Mouse (Mus musculus): ENCODE data around the gene Arhgap9. TPM values are rescaled to one million over a fixed set of nuclear protein-coding genes. Genes with fewer than 3 reads are reported as not detected.

The Arhgap9 gene
- 10.0 and 11.3 TPM in 2 replicates for polyA plus RNA-seq (2012; rRNA removed)

- WGBS, result 80% methylated on average over 3 of the region's 3 CpGs
- no peak for DNase-seq (ENCODE audit: low read depth, low spot score)
Measured at GRCm38 (mm10) chr10:127321621-127322020, at the start of gene Arhgap9. TSS of gene Arhgap9 (plus strand) at chr10:127321964.

- 94% methylated on average over 5 of the region's 5 CpGs for WGBS
- no peak for DNase-seq (ENCODE audit: low read depth, low spot score)
Measured at GRCm38 (mm10) chr10:127272371-127272770, 49.4 kb upstream of the Arhgap9 start.

GRCm38 (mm10) chr10:127274261-127275022, 47.3 kb upstream of the Arhgap9 start:
- WGBS, result 82% methylated on average over 11 of the region's 11 CpGs
- no peak for DNase-seq (ENCODE audit: low read depth, low spot score)

- no peak for DNase-seq (ENCODE audit: low read depth, low spot score)
- 93% methylated on average over 2 of the region's 2 CpGs for WGBS
Measured at GRCm38 (mm10) chr10:127279730-127280129, 42.0 kb upstream of the Arhgap9 start.

GRCm38 (mm10) chr10:127281316-127281715, 40.4 kb upstream of the Arhgap9 start:
- DNase-seq (ENCODE audit: low read depth, low spot score), result no peak
- WGBS, result 77% methylated on average over 8 of the region's 8 CpGs

- DNase-seq (ENCODE audit: low read depth, low spot score), result no peak
- WGBS, result 32% methylated on average over 13 of the region's 13 CpGs
Measured at GRCm38 (mm10) chr10:127282620-127283215, 39.0 kb upstream of the Arhgap9 start.

GRCm38 (mm10) chr10:127284105-127284622, 37.6 kb upstream of the Arhgap9 start:
- DNase-seq (ENCODE audit: low read depth, low spot score), result no peak
- 97% methylated on average over 7 of the region's 7 CpGs for WGBS

- DNase-seq (ENCODE audit: low read depth, low spot score), result no peak
- 84% methylated on average over 11 of the region's 11 CpGs for WGBS
Measured at GRCm38 (mm10) chr10:127284724-127285500, 36.9 kb upstream of the Arhgap9 start.

GRCm38 (mm10) chr10:127285644-127286043, 36.1 kb upstream of the Arhgap9 start:
- WGBS, result 81% methylated on average over 13 of the region's 13 CpGs
- DNase-seq (ENCODE audit: low read depth, low spot score), result no peak

GRCm38 (mm10) chr10:127286194-127286593, 35.6 kb upstream of the Arhgap9 start:
- no peak for DNase-seq (ENCODE audit: low read depth, low spot score)
- WGBS, result 83% methylated on average over 7 of the region's 7 CpGs

GRCm38 (mm10) chr10:127286730-127287129, 35.0 kb upstream of the Arhgap9 start:
- DNase-seq (ENCODE audit: low read depth, low spot score), result no peak
- 43% methylated on average over 7 of the region's 7 CpGs for WGBS

GRCm38 (mm10) chr10:127287271-127287935, 34.4 kb upstream of the Arhgap9 start:
- no peak for DNase-seq (ENCODE audit: low read depth, low spot score)
- WGBS, result 43% methylated on average over 15 of the region's 15 CpGs

GRCm38 (mm10) chr10:127287936-127288293, 33.8 kb upstream of the Arhgap9 start:
- 0% methylated on average over 3 of the region's 3 CpGs for WGBS
- no peak for DNase-seq (ENCODE audit: low read depth, low spot score)

- 1% methylated on average over 26 of the region's 28 CpGs for WGBS
- no peak for DNase-seq (ENCODE audit: low read depth, low spot score)
Measured at GRCm38 (mm10) chr10:127288328-127288799, 33.4 kb upstream of the Arhgap9 start.

- DNase-seq (ENCODE audit: low read depth, low spot score), result no peak
- under 1% methylated on average over 56 of the region's 65 CpGs for WGBS
Measured at GRCm38 (mm10) chr10:127288800-127289572, 32.8 kb upstream of the Arhgap9 start, which contains the start of gene Mbd6. TSS of gene Mbd6 (minus strand) at chr10:127289018.

- WGBS, result under 1% methylated on average over 15 of the region's 15 CpGs
- DNase-seq (ENCODE audit: low read depth, low spot score), result no peak
Measured at GRCm38 (mm10) chr10:127289573-127290191, 32.1 kb upstream of the Arhgap9 start.

GRCm38 (mm10) chr10:127290307-127290929, 31.3 kb upstream of the Arhgap9 start:
- peak; percentile 97 for DNase-seq (ENCODE audit: low read depth, low spot score)
- under 1% methylated on average over 46 of the region's 47 CpGs for WGBS

Data from large intestine, adult 2 months (tissue).